Mouse (Mus musculus): ENCODE data around the gene Rab3gap1. TPM values are rescaled to one million over a fixed set of nuclear protein-coding genes. Genes with fewer than 3 reads are reported as not detected.

Gene Rab3gap1
- polyA plus RNA-seq, 2 experiments: 18.5 to 23.3 TPM

DNA sequence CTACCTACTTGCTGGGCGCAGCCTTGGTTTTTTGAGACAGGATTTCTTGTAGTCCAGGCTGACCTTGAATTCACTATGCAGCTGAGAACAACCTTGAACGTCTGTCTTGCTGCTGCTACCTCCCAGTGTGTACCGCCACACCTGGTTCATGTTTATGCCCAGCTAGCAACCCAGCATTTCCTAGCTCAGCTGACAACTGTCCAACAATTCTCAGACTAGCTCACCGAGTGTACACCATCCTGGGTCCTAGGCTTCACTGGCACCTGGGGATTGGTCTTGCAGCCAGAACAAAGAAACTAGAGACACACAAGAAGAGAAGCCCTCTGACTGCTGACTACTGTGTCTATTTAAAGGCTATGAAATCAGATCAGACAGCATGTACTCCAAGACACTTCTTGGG, 102.3 kb downstream of the Rab3gap1 start:
- TF ChIP-seq POLR2A (IDR thresholded peaks at IDR 0.05; ENCODE audit: borderline replicate concordance, extremely low read depth, insufficient read depth, insufficient read length): no peak
- H3K36me3 ChIP-seq (ENCODE audit: control insufficient read depth, insufficient read depth, low read length): no peaks in the 10 kb centered on the region; the same call in 1 of the 2 replicates
- no peak overlapping the region for H3K27ac ChIP-seq (replicated peaks; ENCODE audit: low read depth, low read length)
- H3K4me3 ChIP-seq (replicated peaks; ENCODE audit: low read length): no peak overlapping the region
- no peak overlapping the region for H3K4me2 ChIP-seq (replicated peaks; ENCODE audit: low read depth, low read length, severe bottlenecking)
- H3K9ac ChIP-seq (ENCODE audit: low read depth, low read length, severe bottlenecking): no peak overlapping the region
- no peaks in the 10 kb centered on the region for H3K4me1 ChIP-seq (ENCODE audit: control insufficient read depth, insufficient read depth, low read length)
- no peaks in the 10 kb centered on the region for H3K27me3 ChIP-seq (ENCODE audit: control insufficient read depth, insufficient read depth, low read length)
- ATAC-seq (ENCODE audit: low FRiP score, low read depth) (no peak), DNase-seq (ENCODE audit: low spot score) (no peak)
- 75% methylated on average over 4 of the region's 4 CpGs for WGBS
- no peaks in the 10 kb centered on the region for H3K9me3 ChIP-seq (ENCODE audit: control insufficient read depth, low read length)

- Histone ChIP-seq H3K4me1 (ENCODE audit: control insufficient read depth, insufficient read depth, low read length) (no peaks in the 10 kb centered on the region), H3K36me3 (ENCODE audit: control insufficient read depth, insufficient read depth, low read length) (no peaks in the 10 kb centered on the region; the same call in 1 of the 2 replicates), H3K27ac (replicated peaks; ENCODE audit: low read depth, low read length) (no peak overlapping the region), H3K9me3 (ENCODE audit: control insufficient read depth, low read length) (no peaks in the 10 kb centered on the region), H3K27me3 (ENCODE audit: control insufficient read depth, insufficient read depth, low read length) (no peaks in the 10 kb centered on the region), H3K4me2 (replicated peaks; ENCODE audit: low read depth, low read length, severe bottlenecking) (no peak overlapping the region), H3K4me3 (replicated peaks; ENCODE audit: low read length) (no peak overlapping the region), H3K9ac (ENCODE audit: low read depth, low read length, severe bottlenecking) (no peak overlapping the region)
- 88% methylated on average over 4 of the region's 4 CpGs for WGBS
- no peak for DNase-seq (ENCODE audit: low spot score)
- TF ChIP-seq POLR2A (IDR thresholded peaks at IDR 0.05; ENCODE audit: borderline replicate concordance, extremely low read depth, insufficient read depth, insufficient read length): no peak
- ATAC-seq (ENCODE audit: low FRiP score, low read depth): no peak
Observed at GRCm38 (mm10) chr1:127974082-127974481, 105.5 kb downstream of the Rab3gap1 start.

DNA sequence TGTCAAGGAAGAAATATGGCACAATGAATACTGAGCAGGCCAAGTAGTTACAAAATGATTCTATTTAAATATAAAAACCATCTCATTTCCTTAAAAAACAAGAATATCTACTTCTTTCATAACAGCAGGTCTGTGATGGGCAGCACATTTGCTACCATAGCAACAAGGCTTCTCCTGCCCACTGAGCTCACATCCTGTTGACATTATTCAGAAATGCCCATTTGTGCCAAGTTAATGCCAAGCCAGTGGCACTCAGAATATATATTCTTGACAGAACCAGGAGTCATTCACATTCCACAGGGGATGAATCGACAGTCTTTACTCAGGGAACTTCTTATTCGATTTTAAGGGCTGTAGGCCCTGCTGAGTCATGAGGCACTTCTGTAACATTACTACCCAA, 107.1 kb downstream of the Rab3gap1 start:
- DNase-seq (ENCODE audit: low spot score): no peak
- Histone ChIP-seq H3K27ac (replicated peaks; ENCODE audit: low read depth, low read length) (no peak overlapping the region), H3K9me3 (ENCODE audit: control insufficient read depth, low read length) (no peaks in the 10 kb centered on the region), H3K9ac (ENCODE audit: low read depth, low read length, severe bottlenecking) (no peak overlapping the region), H3K4me1 (ENCODE audit: control insufficient read depth, insufficient read depth, low read length) (no peaks in the 10 kb centered on the region), H3K36me3 (ENCODE audit: control insufficient read depth, insufficient read depth, low read length) (no peaks in the 10 kb centered on the region; the same call in 1 of the 2 replicates), H3K27me3 (ENCODE audit: control insufficient read depth, insufficient read depth, low read length) (no peaks in the 10 kb centered on the region), H3K4me3 (replicated peaks; ENCODE audit: low read length) (no peak overlapping the region), H3K4me2 (replicated peaks; ENCODE audit: low read depth, low read length, severe bottlenecking) (no peak overlapping the region)
- no peak for ATAC-seq (ENCODE audit: low FRiP score, low read depth)
- no peak for TF ChIP-seq POLR2A (IDR thresholded peaks at IDR 0.05; ENCODE audit: borderline replicate concordance, extremely low read depth, insufficient read depth, insufficient read length)
- 85% methylated on average over 2 of the region's 2 CpGs for WGBS

- Histone ChIP-seq H3K27me3 (ENCODE audit: control insufficient read depth, insufficient read depth, low read length) (no peaks in the 10 kb centered on the region), H3K36me3 (ENCODE audit: control insufficient read depth, insufficient read depth, low read length) (no peaks in the 10 kb centered on the region; the same call in 1 of the 2 replicates), H3K4me1 (ENCODE audit: control insufficient read depth, insufficient read depth, low read length) (no peaks in the 10 kb centered on the region), H3K9me3 (ENCODE audit: control insufficient read depth, low read length) (no peaks in the 10 kb centered on the region), H3K27ac (replicated peaks; ENCODE audit: low read depth, low read length) (no peak overlapping the region), H3K4me3 (replicated peaks; ENCODE audit: low read length) (no peak overlapping the region), H3K9ac (ENCODE audit: low read depth, low read length, severe bottlenecking) (no peak overlapping the region), H3K4me2 (replicated peaks; ENCODE audit: low read depth, low read length, severe bottlenecking) (no peak overlapping the region)
- TF ChIP-seq POLR2A (IDR thresholded peaks at IDR 0.05; ENCODE audit: borderline replicate concordance, extremely low read depth, insufficient read depth, insufficient read length): no peak
- 90% methylated on average over 6 of the region's 6 CpGs for WGBS
- DNase-seq (ENCODE audit: low spot score) (no peak), ATAC-seq (ENCODE audit: low FRiP score, low read depth) (no peak)
Observed at GRCm38 (mm10) chr1:127976106-127976505, 107.5 kb downstream of the Rab3gap1 start.

DNA sequence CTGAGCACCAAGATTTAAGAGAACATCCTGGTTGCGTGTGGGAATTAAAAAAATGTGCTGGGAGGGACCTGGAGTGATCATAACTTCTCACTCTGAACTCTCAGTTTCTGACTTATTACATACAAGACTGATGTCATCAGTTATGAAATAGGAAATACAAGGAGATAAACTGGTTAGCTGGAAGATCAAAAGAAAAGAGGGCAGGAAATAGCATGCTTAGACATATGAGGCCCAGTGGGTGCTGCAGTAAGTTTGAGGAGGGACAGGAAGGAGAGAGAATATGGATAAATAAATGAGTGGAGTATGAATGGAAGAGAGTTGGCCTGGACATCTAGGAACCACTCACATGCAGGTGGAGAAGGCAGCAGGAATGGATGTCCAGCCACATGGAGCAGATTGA, 109.6 kb downstream of the Rab3gap1 start:
- ATAC-seq (ENCODE audit: low FRiP score, low read depth) (no peak), DNase-seq (ENCODE audit: low spot score) (no peak)
- no peak overlapping the region for H3K27ac ChIP-seq (replicated peaks; ENCODE audit: low read depth, low read length)
- no peak overlapping the region for H3K4me2 ChIP-seq (replicated peaks; ENCODE audit: low read depth, low read length, severe bottlenecking)
- no peak overlapping the region for H3K9ac ChIP-seq (ENCODE audit: low read depth, low read length, severe bottlenecking)
- no peak overlapping the region for H3K4me3 ChIP-seq (replicated peaks; ENCODE audit: low read length)
- H3K27me3 ChIP-seq (ENCODE audit: control insufficient read depth, insufficient read depth, low read length): no peaks in the 10 kb centered on the region
- no peaks in the 10 kb centered on the region for H3K36me3 ChIP-seq (ENCODE audit: control insufficient read depth, insufficient read depth, low read length)
- WGBS: 71% methylated on average over 1 of the region's 1 CpGs
- TF ChIP-seq POLR2A (IDR thresholded peaks at IDR 0.05; ENCODE audit: borderline replicate concordance, extremely low read depth, insufficient read depth, insufficient read length): no peak
- H3K9me3 ChIP-seq (ENCODE audit: control insufficient read depth, low read length): no peaks in the 10 kb centered on the region
- no peaks in the 10 kb centered on the region for H3K4me1 ChIP-seq (ENCODE audit: control insufficient read depth, insufficient read depth, low read length)
